Mouse (Mus musculus) c-Kit-positive CD71-positive TER-119-negative erythroid progenitor cells, embryonic 14.5 days (primary cell): ENCODE measurements at regions not wholly inside any gene's neighbourhood (a gene's known extent, or its start where the extent isn't known, plus 50 kb on each side); places are given as distances from the start of the nearest gene placed in this dataset.
A peak's percentile ranks its signal among the peaks of the same experiment; 100 is the strongest.

Experiments
- DNase-seq: peaks from one replicate; pipeline ENCODE4 v3.0.0-alpha.2; 2013; ENCODE audit warnings: low read depth

- no peak for DNase-seq
Observed at GRCm38 (mm10) chr4:99503221-99503744, 152.8 kb upstream of the Foxd3 start.

DNA sequence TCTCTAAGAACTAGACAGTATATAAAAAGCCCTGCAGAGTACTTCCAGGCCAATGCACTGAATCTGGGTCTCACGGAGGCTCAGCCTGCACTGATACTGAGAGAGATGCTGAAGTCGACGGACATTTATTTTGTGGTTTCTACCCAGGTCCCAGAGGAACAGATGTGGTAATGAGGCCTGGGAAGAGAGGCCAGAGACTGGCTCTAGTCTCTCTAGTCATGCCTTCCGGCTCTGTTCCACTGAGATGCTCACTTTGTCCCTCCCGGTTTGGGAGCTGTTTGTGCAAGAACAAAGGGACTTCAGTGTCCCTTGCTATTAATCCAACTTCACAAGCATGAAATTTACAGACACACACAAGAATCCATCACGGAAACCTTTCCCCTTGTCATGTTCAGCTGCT is 144.1 kb upstream of the Foxd3 start:
- DNase-seq, result no peak

DNA sequence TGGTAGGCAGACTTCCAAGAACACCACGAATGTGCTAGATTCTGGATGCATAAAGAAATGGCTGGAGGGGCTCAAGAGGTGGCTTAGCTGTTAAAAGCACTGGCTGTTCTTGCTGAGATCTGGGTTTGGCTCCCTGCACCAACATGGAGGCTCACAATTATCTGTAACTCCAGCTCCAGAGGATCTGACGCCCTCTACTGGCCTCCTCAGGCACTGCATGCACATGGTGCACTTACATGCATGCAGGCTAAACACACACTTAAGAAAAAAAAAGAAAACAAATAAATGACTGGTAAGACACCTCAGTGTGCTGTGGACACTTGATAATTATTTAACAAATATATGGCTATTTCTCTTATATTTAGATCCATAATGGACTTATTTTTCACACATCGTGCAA is 139.2 kb upstream of the Foxd3 start:
- DNase-seq, result no peak

GRCm38 (mm10) chr4:99527441-99527840 is 128.7 kb upstream of the Foxd3 start:
- no peak for DNase-seq

DNA sequence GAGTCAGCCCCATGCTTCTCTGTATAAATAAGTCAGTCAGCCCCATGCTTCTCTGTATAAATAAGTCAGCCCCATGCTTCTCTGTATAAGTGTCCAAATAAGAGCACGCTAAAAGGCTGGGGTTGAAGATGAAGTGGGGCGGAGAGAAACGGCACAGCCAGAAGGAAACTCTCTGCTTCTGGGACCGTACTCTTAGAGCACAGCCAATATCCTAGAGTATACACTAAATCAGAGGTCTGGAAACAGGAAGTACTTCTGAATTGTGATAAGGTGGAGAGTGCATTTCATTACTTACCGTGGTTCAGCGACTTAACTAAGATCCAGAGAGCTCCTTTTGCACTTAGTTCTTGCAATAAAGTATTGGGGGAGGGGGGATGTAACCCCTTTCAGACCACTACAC is 112.1 kb upstream of the Foxd3 start:
- DNase-seq, result no peak

DNA sequence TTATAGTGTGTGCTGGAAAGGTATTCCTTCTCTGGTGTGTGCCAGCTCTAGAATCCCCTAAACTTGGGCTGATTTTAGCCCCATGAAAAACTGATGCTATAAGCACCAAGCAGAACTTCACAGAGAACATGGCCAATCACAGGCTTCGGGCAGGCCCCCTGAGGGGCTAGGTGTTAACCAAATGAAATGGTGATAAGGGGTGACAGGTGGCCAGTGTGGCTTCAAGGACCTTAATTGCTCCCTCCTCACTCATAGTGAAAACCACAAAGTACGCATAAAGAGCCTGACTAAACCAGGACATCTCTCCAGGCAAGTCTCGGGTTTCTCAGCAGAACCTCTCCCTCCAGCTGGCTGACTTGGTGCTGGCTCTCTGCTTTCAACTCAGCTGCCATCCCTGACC is 110.4 kb upstream of the Foxd3 start:
- DNase-seq, result no peak

- DNase-seq, result no peak
Observed at GRCm38 (mm10) chr4:99557963-99558362, 98.1 kb upstream of the Foxd3 start.

DNA sequence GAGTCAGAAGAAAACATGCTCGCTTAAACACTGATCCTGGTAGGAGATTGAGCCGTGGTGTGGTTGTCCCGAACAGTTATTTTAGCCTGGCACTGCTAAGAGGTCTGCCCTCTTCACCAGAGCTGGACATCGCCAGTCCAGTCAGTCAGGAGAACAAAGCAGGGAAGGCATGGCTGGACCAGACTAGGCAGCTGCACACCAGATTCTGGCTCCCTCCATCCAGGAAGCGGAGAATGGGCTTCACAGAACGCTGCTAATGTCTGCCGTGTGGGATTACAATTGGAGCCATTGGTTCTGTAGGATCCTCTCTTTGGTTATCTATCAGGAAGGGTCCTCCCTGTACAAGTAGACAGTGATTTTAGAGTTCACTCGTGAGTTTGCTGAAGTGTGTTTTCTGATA is 95.5 kb upstream of the Foxd3 start:
- DNase-seq, result no peak

DNA sequence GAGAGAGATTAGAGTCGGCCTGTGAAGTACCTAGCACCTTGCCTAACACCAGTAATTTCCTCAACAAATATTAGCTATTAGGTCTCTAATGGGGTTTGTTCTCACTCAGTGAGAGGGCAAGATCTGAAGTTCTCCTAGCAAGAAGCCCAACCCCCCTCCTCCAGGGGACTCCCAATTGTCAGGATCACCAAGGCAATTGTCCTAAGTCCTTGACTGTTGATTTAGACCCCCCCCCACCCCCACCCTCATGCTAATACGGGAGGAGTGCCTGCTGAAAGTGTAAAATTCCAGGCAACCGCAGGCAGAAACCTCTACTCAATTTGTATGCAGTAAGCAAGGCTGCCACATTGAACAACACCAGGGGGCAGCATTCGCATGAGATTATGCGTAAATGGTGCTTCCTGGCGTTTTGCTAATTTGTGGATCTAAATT is 94.6 kb upstream of the Foxd3 start:
- DNase-seq, result no peak

DNA sequence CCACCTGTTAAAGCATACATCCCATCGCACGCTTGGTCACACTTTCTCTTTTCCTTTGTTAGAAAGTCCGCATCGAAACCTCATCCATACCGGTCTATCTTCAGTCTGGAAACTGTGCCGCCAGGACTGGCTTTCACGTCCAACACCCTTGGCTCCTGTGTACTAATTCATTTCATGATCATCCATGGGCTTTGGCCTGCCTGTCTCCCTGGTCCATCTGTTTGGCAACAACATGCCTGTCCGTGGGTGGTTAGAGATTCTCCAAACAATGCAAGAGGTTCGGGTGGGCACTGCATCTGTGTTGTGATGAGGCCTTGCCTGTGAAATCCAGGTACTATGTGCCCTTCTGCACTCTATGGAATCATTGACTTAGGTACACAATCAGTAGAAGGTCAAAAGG is 90.7 kb upstream of the Foxd3 start:
- no peak for DNase-seq

DNA sequence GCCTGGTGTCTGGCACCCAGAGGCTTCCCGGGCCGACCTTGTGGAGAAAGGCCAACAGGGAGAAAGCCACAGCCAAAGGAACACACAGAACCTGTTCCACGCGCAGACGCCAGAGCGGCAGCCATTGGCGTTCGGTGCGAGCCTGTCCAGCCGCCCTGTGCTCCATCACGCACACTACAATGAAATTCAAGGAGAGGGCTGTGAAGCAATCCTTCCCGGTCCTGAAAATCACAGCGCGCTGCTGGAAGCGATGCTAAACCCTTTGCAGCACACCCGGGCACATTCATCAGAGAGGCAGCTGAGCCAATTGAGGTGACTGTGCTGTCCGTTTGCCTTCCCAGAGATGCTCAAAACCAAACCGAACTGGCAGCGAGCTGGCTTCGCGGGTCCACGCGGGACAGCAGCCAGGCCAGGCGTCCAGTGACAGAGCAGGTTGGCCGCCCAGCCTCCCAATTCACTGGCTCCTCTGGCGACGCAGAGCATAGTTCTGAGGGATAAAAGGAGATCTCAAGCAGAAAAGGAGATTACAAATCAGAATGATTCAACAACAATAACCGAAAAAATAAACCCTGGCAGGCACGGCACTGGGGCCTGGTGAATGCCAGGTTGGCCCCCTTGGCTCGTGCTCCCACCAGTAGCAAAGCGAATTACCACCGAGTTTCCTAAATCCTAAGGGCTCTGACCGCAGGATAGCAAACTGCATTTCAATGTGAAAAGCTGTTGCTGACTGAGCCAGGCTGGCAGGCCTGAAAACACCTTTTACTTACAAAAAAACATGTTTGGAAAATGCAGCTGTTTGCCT is 83.1 kb upstream of the Foxd3 start:
- DNase-seq, result no peak

DNA sequence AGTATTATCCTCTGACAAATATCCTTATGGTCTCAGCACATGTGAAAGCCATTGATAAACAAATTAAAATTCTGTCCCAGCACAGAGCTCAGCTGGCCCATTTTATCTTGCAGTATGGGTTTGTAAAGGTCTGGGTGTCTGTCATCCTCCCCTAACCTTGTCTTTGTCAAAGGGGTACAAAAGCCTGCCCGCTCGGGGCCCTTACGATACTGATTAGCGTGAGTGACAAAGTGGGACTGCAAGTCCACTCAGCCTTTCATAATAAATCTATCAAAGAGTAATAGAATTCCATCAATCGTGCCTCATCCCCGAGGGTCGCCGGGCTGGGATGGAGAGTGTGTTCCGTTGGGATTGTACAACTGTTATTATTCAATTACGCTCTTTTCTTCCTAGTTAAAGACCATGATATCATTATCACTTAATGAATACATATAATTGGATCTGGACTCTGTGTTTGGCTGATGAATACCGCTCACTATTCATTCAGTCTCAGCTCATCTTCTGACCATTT is 82.0 kb upstream of the Foxd3 start:
- DNase-seq, result no peak

DNA sequence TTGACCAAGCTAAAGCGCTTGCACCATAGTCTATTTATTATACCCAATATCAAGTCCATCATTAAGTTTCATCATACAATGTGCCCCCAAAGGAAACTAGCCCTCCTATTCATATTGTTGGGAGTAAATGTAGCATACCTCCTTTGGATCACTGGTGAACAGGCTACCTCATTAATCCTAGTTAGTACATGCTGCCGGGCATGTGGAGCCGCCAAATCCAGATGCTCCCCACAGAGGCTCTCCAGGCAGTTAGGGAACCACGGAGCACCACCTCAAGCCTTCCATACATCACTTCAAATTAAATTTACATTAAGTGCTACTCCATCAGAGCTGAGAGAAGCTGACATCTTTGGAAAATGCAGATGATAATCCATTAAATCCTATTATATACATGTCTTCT is 81.1 kb upstream of the Foxd3 start:
- DNase-seq, result no peak

DNA sequence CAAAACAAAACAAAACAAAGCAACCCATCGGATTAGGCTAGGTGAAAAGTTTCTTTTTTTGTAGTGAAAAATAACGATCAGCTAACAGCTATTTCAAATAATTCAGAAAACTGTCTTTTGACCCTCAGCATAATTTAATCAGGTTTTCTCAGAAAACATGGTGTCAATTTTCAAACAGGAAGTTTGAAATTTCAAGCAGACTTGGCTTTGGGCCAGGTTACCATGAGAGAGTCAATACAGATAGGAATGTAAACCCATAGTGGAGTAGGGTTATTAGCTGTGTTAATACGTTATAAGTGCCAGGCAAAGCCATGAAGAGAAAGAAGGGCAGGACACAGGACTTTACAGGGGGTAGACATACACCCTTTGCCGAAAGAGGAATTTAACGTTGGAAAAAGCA is 58.3 kb upstream of the Foxd3 start:
- DNase-seq, result no peak

GRCm38 (mm10) chr4:99600741-99601140 is 55.4 kb upstream of the Foxd3 start:
- DNase-seq, result peak; percentile 36

DNA sequence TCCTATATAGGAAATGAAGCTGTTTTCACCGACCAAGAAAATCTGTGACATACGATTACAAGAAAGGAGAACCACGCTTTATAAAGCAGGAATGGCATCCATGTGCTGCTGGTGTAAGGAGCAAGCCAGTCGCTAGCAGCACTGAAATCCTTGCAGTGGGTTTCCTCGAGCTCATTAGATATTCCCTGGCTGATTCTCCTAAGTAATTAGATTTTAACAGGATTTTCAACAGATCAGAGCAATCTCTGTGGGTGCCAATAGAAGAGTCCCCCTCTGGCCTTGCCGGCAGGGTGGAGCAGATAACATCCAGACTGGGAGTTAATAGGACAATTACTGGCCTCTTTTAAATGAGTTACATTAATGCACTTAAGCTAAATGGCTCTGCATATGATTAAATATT is 54.6 kb upstream of the Foxd3 start:
- DNase-seq, result no peak
